Mouse (Mus musculus) lung, postnatal 4 days (tissue): ENCODE data around the gene Klhl5.

Experiments used
- DNase-seq, 2 experiments: peaks; one replicate each; pipeline ENCODE4 v3.0.0; 2021

Klhl5 gene

DNA sequence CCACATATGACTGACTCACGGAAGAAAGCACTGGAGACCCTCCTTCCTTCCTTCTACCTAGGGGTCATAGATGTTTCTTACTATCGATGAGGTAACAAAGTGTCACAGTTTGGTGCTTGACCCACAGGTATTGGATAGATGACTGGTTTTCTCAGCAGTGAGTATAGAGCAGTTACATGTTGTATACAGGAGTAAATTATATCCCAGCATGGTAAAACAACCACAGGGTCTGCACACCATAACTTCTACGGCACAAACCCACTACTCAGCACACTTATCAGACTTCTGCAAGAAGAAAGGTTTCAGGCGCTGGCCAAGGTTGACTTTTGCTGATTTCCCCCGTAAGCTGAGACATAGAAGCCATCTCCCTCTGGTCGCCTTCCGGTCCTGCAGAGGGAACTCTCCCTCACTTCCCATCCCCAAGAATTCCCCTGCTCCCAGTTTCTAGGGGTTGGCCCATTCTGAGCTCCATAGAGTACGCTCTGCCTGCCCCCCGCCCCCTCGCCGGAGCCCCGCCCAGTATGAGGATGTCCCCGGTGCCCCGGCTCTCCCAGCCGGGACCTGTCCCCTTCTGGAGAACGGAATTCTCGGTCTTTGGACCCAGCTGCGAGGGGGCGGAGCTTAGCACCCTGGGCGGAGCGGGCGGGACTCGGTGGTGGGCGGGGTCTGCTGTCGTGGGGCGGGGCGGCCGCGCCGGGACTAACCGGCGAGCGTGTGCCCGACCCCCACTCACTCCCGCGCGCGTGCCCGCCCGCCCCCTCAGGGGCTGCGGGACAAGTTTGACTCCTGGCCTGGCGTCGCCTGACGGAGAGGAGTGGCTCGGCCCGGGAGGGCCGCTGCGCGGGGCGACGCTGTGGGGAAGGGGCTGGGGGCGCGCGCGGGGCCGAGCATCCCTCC, at the start of gene Klhl5:
TSS of gene Klhl5 (plus strand) at position 664 of the 897 bp plus-strand sequence.
- peak; percentile 94 for DNase-seq

DNA sequence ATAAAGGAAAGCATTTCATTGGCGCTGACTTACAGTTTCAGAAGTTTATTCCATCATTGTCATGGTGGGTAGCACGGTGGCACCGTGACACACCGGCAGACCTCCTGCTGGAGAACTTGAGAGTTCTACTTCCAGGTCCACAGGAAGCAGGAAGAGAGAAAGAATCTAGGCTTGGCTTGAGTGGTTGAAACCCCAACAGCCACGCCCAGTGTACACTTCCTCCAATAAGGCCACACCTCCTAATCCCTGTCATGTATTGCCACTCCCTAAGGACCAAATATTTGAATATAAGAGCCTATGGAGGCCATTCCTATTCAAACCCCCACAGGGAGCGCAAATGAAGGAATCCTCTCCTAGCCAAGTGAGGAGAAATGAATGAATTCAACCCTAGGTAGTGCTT, 49.7 kb upstream of the Klhl5 start:
- no peak for DNase-seq

DNA sequence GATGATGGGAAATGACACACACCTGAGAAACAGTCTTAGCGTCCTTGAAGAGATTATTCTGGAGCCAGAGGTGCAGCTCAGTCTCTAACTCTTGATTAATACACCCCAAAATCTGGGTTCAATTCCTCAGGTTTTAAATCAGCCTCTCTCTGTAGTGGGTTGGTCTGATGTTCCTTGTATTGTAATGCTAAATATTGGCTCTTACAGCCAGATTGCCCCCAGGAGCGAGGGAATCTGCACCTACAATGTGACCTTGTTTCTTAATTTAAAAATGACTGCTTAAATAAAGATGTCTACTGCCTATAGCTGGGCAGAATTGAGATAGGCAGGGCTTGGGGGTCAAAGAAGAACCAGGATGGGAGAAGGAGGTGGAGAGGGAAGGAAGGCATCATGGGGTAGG, 47.5 kb upstream of the Klhl5 start:
- no peak for DNase-seq

DNA sequence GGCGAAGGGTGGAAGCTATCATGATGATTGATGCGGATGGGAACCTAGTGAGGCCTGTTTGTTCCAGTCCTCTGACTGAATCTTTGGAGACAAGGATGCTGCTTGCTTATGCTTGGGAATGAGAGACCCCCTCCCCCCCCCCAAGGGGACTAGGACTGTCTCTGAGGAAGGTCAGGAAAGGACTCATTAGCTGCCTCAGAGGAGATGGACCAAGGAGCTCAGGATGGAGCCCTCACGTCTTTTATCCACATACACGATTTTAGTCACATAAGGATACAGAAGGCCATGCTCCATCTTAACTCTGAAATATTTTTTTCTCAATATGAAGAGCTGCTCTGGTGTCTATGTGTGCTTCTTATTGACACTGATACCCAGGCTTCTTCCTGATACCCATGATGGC, 45.1 kb upstream of the Klhl5 start:
- DNase-seq: no peak

DNA sequence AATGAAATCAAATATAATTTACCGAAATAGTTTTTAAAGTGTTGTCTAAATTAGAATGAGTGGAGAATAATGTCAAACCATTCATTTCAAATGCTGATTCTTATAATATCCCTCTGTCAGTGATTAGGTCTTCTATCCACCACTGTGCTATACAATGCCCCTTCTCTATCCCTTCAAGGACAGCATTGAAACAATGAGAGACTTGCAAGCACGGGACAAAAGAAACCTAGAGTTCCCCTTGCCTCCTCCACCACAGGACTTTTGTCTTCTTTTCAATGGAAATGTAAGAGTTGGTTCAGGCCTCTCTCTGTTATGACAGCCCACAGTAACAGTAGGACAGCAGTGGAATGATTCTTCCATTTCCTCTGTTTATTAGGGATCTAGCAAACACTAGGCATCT, 44.1 kb upstream of the Klhl5 start:
- DNase-seq: no peak

DNA sequence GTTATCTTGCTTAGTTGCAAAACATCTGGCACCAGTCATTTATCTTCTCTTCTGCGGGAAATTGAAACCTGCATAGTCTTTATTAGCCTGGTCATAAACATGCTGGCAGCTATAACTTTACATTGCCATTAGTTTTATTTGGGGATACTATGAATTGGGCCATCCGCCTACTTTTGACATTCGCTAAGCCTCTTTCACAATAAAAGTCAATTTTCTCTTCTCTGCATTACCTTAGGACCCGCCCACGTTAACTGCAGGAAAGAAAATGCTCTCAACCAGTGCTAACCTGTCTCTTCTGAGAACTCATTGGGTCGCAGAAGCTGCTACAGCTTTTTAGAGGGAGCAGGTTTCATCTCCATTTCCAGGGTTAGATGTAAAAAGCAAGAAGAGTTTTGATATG, 39.2 kb upstream of the Klhl5 start:
- DNase-seq: no peak

DNA sequence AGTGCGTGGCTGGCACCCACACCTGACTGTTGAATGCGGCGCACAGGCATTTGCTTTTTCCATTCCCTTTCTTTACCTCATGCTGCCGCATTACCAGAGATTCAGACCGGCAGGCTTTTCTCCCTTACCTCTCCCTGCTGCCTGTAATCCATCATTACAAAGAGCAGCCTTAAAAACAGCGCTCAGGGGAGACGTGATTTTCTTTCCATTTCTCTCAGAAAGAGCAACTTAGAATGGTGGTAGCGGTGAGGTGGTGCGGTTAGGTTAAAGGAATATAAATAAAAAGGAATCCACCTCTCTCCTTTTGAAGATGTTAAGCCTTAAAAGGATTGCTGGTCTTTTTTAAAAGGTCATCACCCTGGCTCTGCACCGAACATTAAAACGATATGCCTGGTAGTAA, 37.5 kb upstream of the Klhl5 start:
- DNase-seq: no peak

DNA sequence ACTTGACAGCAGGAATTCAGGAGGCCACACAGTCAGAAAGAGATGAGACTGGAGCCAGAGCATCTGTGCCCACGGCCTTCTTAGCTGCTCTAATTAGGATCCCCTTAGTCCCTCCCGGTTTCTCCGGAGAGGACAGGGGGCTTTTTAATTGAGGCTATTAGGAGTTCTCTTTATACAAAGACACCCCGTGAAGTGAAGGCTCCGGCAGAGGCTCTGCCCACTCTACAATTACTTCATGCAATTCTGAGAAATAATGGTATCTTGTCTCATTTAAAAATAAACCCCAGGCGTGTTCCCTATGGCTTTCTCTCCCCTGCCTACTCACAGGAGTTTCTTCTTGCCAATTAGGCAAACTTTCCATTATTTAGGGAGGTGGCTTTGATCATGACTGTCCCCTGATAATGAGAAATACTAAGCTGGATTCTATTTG, 35.6 kb upstream of the Klhl5 start:
- no peak for DNase-seq

DNA sequence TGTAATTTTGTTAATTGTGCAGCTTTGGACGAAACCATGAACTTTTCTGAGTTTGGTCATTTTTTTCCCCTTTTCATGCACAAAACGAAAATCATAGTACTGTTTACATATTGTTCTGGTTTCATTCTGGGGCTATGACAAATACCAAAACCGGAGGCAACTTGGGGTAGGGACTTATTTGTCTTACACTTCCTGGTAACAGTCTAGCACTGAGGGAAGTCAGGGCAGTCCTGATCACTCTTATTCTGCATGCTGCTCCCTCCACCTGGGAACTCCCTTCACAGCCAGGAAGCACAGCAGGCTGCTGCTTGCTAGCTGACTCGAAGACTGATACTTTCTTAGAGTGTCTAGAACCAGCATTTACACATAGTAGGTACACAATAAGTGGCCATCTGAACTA, 34.1 kb upstream of the Klhl5 start:
- DNase-seq: no peak

DNA sequence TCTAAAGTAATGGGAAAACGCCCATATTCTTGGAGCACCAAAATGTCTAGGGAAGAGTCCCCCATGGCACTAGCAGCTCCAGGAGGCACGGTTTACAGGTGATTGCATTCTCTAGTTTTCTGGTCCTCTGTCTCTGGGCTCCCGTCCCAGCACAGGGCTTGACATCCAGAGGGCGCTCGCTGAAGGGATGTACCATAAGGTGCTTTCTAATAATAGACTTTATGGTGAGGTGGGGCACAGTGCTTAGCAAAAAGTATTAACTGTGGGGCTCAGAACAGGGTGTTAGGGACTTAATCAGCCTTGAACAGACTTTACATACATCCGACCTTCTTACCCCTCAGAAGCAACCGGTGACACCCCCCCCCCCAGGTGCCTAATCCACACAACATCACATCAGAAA, 32.6 kb upstream of the Klhl5 start:
- DNase-seq: no peak

DNA sequence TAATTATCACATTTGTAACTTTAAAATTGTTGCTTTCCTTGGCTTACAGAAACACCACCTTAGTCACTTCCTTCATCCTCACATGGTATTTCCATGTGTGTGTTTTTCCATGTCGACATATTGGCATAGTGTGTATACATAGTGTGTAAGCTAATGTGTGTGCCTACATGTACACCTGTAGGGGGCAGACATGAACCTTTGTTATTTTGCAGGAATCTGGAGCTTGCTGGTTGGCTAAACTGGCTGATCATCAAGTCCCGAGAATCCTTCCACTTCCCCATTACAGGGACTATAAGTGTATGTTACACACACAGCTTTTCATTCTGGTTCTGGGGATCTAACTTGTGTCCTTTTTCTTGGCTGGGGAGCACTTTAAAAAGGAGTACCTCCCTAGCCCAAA, 31.3 kb upstream of the Klhl5 start:
- DNase-seq: peak in 1 of 2 experiments; percentile 15

DNA sequence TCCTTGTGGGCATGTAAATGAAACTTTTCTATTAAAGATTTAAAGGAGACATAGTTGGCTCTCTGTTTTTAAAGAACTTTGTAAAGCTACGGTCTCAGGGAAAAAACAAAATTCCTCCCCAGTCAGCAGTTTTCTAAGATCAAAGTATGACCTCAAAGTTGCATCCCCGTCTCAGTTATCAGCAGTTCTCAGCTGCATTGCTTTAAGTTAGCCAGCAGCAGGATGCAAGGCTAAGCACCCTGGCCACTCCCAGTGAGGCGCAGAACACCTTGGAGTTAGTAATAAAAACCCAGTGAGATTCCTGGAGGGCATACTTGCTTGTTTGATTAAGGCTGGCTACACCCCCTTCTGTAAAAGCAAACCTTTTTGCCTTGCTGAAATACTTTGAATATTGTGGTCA, 30.6 kb upstream of the Klhl5 start:
- DNase-seq: no peak

DNA sequence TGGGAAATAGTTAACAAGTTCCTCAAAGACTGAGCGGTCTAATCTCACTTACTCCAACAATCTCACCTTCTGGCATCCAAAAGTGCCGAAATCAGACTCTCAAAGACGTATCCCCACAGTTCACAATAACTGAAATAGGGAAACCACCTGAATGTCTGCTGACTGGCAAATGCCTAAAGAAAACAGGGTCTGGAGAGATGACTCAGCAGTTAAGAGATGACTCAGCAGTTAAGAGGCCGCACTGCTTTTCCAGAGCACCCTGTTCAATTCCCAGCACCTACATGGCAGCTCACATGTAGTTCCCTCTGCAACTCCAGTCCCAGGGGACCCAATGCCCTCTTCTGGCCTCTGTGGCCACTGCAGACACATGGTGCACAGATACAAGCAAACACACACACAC, 29.3 kb upstream of the Klhl5 start:
- no peak for DNase-seq

DNA sequence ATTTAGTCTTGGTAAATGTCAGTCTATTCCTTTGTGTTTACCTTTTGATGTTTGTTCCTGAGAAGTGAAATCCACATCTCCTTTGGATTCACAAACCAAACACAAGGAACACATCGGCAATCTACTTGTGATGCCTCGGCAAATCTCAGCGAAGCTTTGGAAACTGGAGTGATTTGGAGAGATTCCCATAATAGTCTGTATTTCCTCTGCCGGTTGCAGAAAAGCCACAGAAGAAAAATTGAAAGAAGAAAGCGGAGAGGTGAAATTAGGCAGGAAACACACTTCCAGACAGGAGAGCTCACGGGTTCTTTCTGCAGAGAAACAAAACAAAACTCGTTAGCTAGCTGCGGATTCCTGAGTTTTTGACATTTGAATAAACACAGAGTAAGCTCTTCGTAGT, 27.5 kb upstream of the Klhl5 start:
- DNase-seq: peak in 1 of 2 experiments; percentile 25

DNA sequence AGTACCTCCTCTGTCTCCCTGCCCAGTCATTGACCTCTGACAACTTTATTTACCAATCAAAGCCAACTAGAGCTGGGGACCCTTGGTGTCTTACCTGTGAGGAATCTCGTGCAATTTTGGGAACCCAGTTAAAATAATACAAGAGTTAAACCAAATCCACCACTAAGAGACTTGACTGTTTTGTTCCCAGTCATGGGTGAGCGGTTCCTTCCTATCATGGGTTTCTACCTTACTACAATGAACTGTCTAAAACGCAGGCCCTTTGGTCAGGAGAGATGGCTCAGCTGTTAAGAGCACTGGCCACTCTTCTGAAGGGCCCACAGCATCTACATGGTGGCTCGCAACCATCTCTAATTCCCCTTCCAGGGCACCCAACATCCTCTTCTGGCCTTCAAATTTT, 25.5 kb upstream of the Klhl5 start:
- no peak for DNase-seq

DNA sequence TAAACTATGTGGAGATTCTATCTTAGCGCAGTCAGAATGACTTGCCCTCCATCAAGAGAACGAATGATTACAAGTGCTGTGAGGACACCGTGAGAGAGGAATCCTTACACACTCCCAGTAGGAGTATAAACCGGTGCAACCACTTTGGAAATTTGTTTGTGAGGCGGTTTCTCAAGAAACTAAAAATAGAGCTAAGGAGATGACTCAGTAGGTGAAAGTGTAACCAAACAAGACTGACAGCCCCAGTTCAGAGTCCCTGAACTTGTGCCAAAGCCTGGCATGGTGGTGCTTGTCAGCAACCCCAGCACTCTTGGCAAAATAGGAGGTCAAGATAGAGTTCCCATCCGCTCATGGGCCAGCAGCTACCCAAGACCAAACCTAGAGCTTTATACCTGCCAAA, 20.8 kb upstream of the Klhl5 start:
- DNase-seq: peak; percentile 43 to 63

DNA sequence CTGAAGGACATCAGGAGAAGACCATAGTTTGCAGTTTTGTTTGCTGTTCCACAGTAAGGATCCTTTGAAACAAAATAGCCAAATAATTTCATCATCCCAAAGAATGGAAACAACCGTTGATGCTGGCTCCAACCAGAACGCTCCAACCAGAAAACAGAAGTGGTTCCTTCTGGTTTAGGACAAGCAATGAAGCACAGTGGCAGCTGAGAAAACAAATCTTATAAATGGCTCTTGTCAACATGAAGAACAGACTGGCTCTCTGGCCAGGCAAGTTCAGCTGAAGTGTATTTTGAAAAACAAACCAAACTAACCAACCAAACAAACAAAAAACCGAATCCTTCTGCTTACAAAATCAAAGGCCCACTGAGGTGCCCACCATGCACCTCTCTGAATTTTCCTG, 17.6 kb upstream of the Klhl5 start:
- DNase-seq: no peak

DNA sequence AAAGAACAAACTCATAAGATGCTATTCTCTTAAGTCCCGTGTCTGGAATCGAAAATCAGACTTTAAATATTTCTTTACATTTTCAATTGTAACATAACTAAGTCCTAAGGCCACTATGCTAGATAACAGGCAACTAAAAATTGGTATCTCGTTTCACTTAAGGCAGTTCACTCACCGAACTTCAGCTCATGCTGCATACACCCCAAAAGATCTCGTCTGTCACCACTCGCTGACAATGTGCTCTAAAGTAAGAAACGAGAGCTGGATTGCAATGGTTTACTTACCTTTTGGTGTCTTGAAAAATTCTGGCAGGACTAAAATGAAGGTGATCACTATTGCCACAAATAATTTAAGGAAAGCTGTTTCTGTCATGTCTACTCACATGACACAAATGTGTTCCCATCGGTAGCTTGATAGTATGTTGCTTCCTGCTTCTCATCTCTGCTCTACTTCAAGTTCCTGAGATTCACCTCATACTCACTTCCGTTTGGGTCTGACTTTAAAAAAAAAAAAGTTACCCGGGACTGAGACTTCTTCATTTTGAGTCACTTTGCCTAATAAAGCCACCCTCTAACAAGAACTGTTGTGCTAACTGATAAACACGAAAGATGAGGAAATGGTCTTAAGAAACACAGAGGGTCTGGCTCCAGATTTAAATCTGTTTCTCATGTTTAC, 16.0 kb upstream of the Klhl5 start:
- no peak for DNase-seq

DNA sequence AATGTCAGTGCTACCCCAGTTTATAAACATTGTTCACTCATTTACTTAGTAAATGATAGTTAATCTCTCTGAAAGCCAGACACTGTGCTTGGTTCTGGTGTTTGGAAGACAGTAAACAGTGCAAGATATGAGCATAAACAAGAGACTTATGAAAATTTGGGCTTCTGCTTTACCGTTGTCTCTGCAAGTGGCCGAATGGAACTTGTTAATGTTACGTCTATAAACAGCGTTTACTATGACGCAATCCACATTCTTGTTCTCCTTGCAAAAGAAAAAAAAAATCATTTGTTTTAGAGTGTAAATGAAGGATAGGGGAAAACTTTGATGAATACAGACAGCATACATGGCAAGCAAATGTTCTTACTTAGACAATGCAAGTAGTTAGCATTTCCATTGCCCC, 15.4 kb upstream of the Klhl5 start, which contains the start of gene Tmem156:
TSS of gene Tmem156 (minus strand) at position 212 of the 400 bp plus-strand sequence.
- no peak for DNase-seq

DNA sequence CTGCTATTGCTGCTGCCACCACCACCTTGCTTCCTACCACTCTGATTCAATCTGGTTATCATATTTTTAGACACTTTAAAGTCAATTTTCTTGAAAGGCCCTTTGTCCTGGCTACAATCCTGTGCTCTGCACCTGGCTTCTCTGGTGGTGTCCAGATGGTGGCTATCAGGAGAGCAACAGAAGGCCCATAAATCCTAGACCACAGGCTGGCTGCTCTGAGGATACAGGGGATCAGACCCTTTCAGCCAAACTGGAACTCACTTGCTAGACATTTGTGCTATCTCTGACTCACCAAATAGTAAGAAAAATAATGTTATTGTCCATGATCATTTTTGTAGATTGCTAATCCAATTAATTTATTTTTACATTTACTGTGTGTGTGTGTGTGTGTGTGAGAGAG, 13.6 kb upstream of the Klhl5 start:
- DNase-seq: no peak

DNA sequence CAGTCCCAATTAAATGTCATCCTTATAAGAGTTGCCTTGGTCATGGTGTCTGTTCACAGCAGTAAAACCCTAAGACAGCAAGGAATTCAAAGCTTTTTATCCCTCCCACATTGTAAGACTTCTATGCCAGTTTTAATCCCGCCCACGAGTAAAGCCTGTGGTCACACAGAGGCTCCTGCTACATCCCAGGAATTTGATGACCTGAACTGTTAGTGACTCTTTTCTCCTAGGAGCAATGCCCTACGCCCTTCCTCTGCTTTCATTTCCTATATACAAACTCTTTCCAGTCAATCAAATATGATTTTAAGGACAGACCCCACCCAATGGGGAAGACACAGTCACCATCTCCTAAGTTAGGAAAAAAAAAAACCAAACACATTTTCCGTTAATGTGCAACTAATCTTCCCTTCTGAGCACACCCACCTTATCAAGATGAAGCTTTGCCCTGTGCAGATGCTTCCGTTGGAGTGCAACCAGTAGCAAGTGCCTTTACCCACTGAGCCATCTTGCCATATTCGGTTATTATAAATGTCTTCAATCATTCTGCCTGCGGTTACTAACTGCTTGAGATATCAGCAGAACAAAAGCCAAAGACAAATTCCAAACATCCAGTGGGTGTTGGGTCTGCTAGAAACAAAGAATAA, 12.3 kb upstream of the Klhl5 start:
- peak in 1 of 2 experiments; percentile 57 for DNase-seq

DNA sequence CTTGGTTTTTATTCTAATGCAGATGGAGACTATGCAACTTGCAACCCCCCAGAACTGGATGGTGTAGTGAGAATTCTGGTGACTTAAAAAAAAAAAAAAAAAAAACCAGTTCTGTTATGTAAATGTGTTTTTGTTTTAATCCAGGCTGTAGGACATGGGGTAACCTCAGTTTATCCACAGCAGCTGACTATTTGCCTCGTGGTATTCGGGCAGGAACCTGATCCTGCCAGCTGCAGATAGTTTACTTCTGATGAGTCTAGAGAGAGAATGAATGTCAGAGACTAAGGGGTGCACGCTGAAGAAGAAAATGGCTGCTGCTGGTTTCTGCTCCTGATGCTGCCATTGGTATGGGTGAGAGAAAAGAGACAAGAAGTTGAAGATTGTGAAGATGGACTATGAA, 11.3 kb upstream of the Klhl5 start:
- DNase-seq: no peak

DNA sequence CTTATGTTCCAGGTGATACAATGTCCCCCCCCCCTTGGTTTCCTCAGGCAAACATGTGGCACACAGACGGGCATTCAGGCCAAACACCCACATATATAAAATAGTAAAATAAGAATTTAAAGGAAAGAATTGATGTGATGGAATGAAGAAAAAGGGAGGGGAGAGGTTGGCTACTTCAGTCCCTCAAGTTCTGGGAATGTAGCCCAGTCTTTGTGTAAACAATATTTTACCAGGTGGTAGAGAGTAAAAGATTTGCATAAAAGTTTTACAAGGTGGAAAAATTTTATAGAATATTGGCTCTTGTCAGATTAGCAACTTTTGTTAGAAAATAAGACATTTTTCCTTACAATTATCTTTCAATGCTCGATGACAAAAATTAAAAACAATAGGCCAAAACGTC, 10.5 kb upstream of the Klhl5 start:
- no peak for DNase-seq

DNA sequence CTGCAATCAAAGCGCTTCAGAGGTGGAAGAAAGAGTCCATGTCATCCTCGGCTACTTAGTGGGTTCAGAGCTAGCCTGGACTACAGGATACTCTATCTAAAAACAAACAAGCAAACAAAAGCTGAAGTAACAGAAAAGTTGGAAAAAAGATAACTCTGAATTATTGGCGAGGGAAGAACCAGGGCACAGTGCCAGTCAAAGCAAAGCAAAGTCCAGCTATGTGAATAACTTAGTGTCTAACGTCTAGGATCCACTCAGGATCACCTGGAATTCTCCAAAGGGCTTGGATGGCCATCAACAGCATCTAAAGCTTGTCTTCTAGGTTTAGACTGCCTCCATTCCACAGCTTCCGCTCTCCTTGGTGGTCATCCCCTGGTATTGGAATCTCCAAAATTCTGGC, 9.9 kb upstream of the Klhl5 start:
- DNase-seq: no peak
